Mouse (Mus musculus) hindbrain, embryonic 16.5 days (tissue): ENCODE results near the gene Olfr649. TPM values are rescaled to one million over a fixed set of nuclear protein-coding genes. Genes with fewer than 3 reads are reported as not detected.
A peak's percentile ranks its signal among the peaks of the same experiment; 100 is the strongest.

Experiments
- ATAC-seq: fragments of 200-750 bp; cut with Nextera tagmentation; 2 replicates; pipeline ENCODE4 v1.8.0; 2017; ENCODE audit warnings: moderate TSS enrichment, moderate library complexity
- H3K27ac ChIP-seq: fragments of 300-500 bp; sonication (generic); 2 replicates; pipeline ENCODE4 v1.5.1; 2014; ENCODE audit warnings: low read depth, mild to moderate bottlenecking, control low read depth, low read length, moderate library complexity
- H3K27me3 ChIP-seq: fragments of 300-500 bp; sonication (generic); replicated peaks from 2 replicates; pipeline ENCODE4 v1.6.1; 2014; ENCODE audit warnings: low read length; ENCODE audit not compliant: control insufficient read depth, insufficient read depth
- H3K36me3 ChIP-seq: fragments of 300-500 bp; sonication (generic); 2 replicates; pipeline ENCODE4 v1.6.1; 2014; ENCODE audit warnings: mild to moderate bottlenecking, low read length, moderate library complexity, mixed read lengths; ENCODE audit not compliant: control insufficient read depth, insufficient read depth
- H3K4me1 ChIP-seq: fragments of 300-500 bp; sonication (generic); 2 replicates; pipeline ENCODE4 v1.6.1; 2014; ENCODE audit warnings: low read depth, low read length; ENCODE audit not compliant: control insufficient read depth, insufficient read depth
- H3K4me2 ChIP-seq: fragments of 300-500 bp; sonication (generic); 2 replicates; pipeline ENCODE4 v1.6.1; 2014; ENCODE audit warnings: mild to moderate bottlenecking, low read length, control low read depth, moderate library complexity
- H3K4me3 ChIP-seq: fragments of 300-500 bp; sonication (generic); 2 replicates; pipeline ENCODE4 v1.5.1; 2014; ENCODE audit warnings: mild to moderate bottlenecking, low read length, control low read depth, moderate library complexity
- H3K9ac ChIP-seq: fragments of 300-500 bp; sonication (generic); 2 replicates; pipeline ENCODE4 v1.6.1; 2014; ENCODE audit warnings: low read depth, mild to moderate bottlenecking, control low read depth, low read length, moderate library complexity
- H3K9me3 ChIP-seq: fragments of 300-500 bp; sonication (generic); 2 replicates; pipeline ENCODE4 v1.6.1; 2014; ENCODE audit warnings: mild to moderate bottlenecking, low read length, moderate library complexity; ENCODE audit not compliant: control insufficient read depth
- WGBS: fragments of 180-500 bp; shearing (Covaris S2); extraction: QIAGEN DNeasy Blood & Tissue Kit; methylation state at CpG from one replicate; pipeline ENCODE4 v1.1.7; 2014; 5-methylcytosine and 5-hydroxymethylcytosine counted together
- polyA plus RNA-seq: library from polyadenylated mRNA; unstranded; fragments of >200 nt; fragmentation: Nextera tagmentation; extraction: Ambion mirVana; gene quantifications from 2 replicates; pipeline ENCODE4 v1.2.1, GENCODE M21; 2015

The Olfr649 gene
- polyA plus RNA-seq, 1 experiment from 2014 or later, result not detected

- H3K36me3 ChIP-seq, result no peaks in the 10 kb centered on the region
- no peak for ATAC-seq
- 8% methylated on average over 5 of the region's 5 CpGs for WGBS
These were observed 4.0 kb upstream of the Olfr649 start for GRCm38 (mm10) chr7:104199822-104200221.

GRCm38 (mm10) chr7:104191275-104191674 is 4.5 kb downstream of the Olfr649 start:
- Histone ChIP-seq H3K36me3 (no peaks in the 10 kb centered on the region), H3K4me3 (no peak overlapping the region), H3K27ac (no peak overlapping the region), H3K9me3 (no peaks in the 10 kb centered on the region), H3K9ac (no peak overlapping the region), H3K27me3 (no peaks in the 10 kb centered on the region), H3K4me1 (no peaks in the 10 kb centered on the region), H3K4me2 (no peak overlapping the region)
- WGBS, result 63% methylated on average over 9 of the region's 9 CpGs
- ATAC-seq, result no peak

More at GRCm38 (mm10) chr7:104199822-104200221, 4.0 kb upstream of the Olfr649 start:
- H3K27me3 ChIP-seq, result no peaks in the 10 kb centered on the region
- no peak overlapping the region for H3K27ac ChIP-seq
- H3K4me1 ChIP-seq, result no peaks in the 10 kb centered on the region
- H3K4me3 ChIP-seq, result no peak overlapping the region
- H3K9ac ChIP-seq, result no peak overlapping the region
- no peak overlapping the region for H3K4me2 ChIP-seq
- H3K9me3 ChIP-seq, result no peaks in the 10 kb centered on the region

DNA sequence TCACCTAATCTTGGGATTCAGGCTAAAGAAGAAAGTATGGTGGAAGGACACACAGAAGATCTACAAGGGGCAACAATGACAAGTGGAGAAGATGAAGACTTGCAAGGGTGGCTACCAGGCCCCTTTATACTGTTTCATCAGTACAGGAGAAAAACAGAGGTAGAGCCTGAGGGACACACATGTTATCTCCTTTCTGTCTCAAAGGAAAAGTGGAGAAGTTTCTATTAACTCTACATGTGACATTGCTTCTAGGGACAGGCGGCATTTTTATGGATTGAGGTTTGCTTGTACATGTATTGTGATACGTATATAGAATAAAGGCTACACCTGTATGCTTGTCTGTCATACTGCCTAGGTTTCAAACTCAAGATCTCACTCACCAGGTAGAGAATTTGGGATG is 12.5 kb downstream of the Olfr649 start, which contains the start of gene Olfr648:
Gene Olfr648 (minus strand): TSS at position 101 of the 400 bp plus-strand sequence.
- Histone ChIP-seq H3K27me3 (no peaks in the 10 kb centered on the region), H3K27ac (no peak within 1 kb of the TSS), H3K4me3 (no peak within 1 kb of the TSS), H3K4me2 (no peak within 1 kb of the TSS), H3K9me3 (no peaks in the 10 kb centered on the region), H3K36me3 (no peaks in the 10 kb centered on the region), H3K9ac (no peak within 1 kb of the TSS), H3K4me1 (no peaks in the 10 kb centered on the region)
- ATAC-seq, result no peak
- whole genome bisulfite sequencing, result 91% methylated on average over 2 of the region's 2 CpGs

GRCm38 (mm10) chr7:104179074-104179473 is 16.7 kb downstream of the Olfr649 start:
- H3K4me2 ChIP-seq, result no peak overlapping the region
- no peaks in the 10 kb centered on the region for H3K4me1 ChIP-seq
- no peak overlapping the region for H3K27ac ChIP-seq
- H3K27me3 ChIP-seq, result no peaks in the 10 kb centered on the region
- WGBS, result 68% methylated on average over 1 of the region's 1 CpGs
- no peaks in the 10 kb centered on the region for H3K36me3 ChIP-seq
- no peak overlapping the region for H3K9ac ChIP-seq
- ATAC-seq, result no peak
- no peaks in the 10 kb centered on the region for H3K9me3 ChIP-seq
- H3K4me3 ChIP-seq, result no peak overlapping the region

- H3K36me3 ChIP-seq, result no peaks in the 10 kb centered on the region
- H3K9me3 ChIP-seq, result no peaks in the 10 kb centered on the region
- peak; percentile 81 for ATAC-seq
- no peak overlapping the region for H3K27ac ChIP-seq
- H3K4me1 ChIP-seq, result no peaks in the 10 kb centered on the region
- no peak overlapping the region for H3K9ac ChIP-seq
- WGBS, result 55% methylated on average over 5 of the region's 5 CpGs
- H3K27me3 ChIP-seq, result no peaks in the 10 kb centered on the region
- H3K4me3 ChIP-seq, result no peak overlapping the region
- no peak overlapping the region for H3K4me2 ChIP-seq
These were observed 17.2 kb downstream of the Olfr649 start for GRCm38 (mm10) chr7:104178422-104179054.

- Histone ChIP-seq H3K4me1 (no peaks in the 10 kb centered on the region), H3K27me3 (no peaks in the 10 kb centered on the region), H3K4me3 (no peak overlapping the region), H3K36me3 (no peaks in the 10 kb centered on the region), H3K9ac (no peak overlapping the region), H3K9me3 (no peaks in the 10 kb centered on the region), H3K27ac (no peak overlapping the region), H3K4me2 (no peak overlapping the region)
- no peak for ATAC-seq
- WGBS, result 11% methylated on average over 1 of the region's 1 CpGs
These were observed 20.7 kb downstream of the Olfr649 start for GRCm38 (mm10) chr7:104175085-104175484.

- no peaks in the 10 kb centered on the region for H3K4me1 ChIP-seq
- ATAC-seq, result no peak
- H3K9me3 ChIP-seq, result no peaks in the 10 kb centered on the region
- no peaks in the 10 kb centered on the region for H3K27me3 ChIP-seq
- no peak overlapping the region for H3K4me2 ChIP-seq
- no peaks in the 10 kb centered on the region for H3K36me3 ChIP-seq
- WGBS, result 74% methylated on average over 6 of the region's 6 CpGs
- no peak overlapping the region for H3K4me3 ChIP-seq
- no peak overlapping the region for H3K9ac ChIP-seq
- H3K27ac ChIP-seq, result no peak overlapping the region
These were observed 26.1 kb downstream of the Olfr649 start for GRCm38 (mm10) chr7:104169634-104170204.

- Histone ChIP-seq H3K4me1 (no peaks in the 10 kb centered on the region), H3K27ac (no peak overlapping the region), H3K36me3 (no peaks in the 10 kb centered on the region), H3K4me2 (no peak overlapping the region), H3K4me3 (no peak overlapping the region), H3K9ac (no peak overlapping the region), H3K9me3 (no peaks in the 10 kb centered on the region), H3K27me3 (no peaks in the 10 kb centered on the region)
- WGBS, result 90% methylated on average over 6 of the region's 6 CpGs
- ATAC-seq, result no peak
These were observed 28.7 kb downstream of the Olfr649 start for GRCm38 (mm10) chr7:104167105-104167504.

DNA sequence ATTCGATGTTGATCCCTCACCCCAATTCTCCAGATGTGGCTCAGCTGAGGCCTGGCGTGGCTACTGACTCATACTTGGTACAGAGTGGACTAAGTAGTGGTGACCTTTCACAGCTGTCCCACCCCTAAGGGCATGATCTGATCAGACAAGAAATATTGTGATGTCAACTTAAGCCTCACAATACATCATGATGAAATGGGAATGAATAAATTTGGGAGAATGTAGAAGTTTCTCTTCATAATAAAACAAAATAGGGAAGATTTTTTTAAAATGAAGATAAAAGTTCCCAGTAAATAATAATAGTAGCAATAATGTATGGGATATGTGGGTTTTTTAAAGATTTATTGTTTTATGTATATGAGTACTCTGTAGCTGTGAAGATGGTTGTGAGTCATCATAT is 45.3 kb downstream of the Olfr649 start, which contains the start of gene Ubqlnl:
Gene Ubqlnl (minus strand): TSS at position 101 of the 400 bp plus-strand sequence.
- Histone ChIP-seq H3K27ac (no peak within 1 kb of the TSS), H3K4me3 (no peak within 1 kb of the TSS), H3K36me3 (no peaks in the 10 kb centered on the region), H3K9me3 (no peaks in the 10 kb centered on the region), H3K9ac (no peak within 1 kb of the TSS), H3K4me2 (no peak within 1 kb of the TSS), H3K4me1 (no peaks in the 10 kb centered on the region), H3K27me3 (no peaks in the 10 kb centered on the region)
- 93% methylated on average over 2 of the region's 2 CpGs for WGBS
- ATAC-seq, result no peak
